Mouse (Mus musculus) ES-E14 (cell line): Measurements from ENCODE around the gene Chkb. TPM values are rescaled to one million over a fixed set of nuclear protein-coding genes. Genes with fewer than 3 reads are reported as not detected.

Source experiments
- DNase-seq: peaks from one replicate; pipeline ENCODE4 v3.0.0-alpha.2; 2013; ENCODE audit warnings: low read depth, low spot score
- H3K27ac ChIP-seq: 2 replicates; pipeline ENCODE4 v1.5.1; 2012; ENCODE audit warnings: low read depth, mild to moderate bottlenecking, low read length, moderate library complexity, mixed read lengths; ENCODE audit not compliant: poor library complexity, insufficient read depth, severe bottlenecking
- H3K36me3 ChIP-seq: 2 replicates; pipeline ENCODE4 v1.6.1; 2012; ENCODE audit warnings: mild to moderate bottlenecking, low read length, moderate library complexity, mixed read lengths; ENCODE audit not compliant: control insufficient read depth, poor library complexity, insufficient read depth, severe bottlenecking
- H3K4me1 ChIP-seq, 2 experiments: fragments of 150-350 bp in 1 of 2; sonication (generic) in 1 of 2; 2 replicates each; pipeline ENCODE4 v1.6.1; 2012; ENCODE audit warnings: low read length in 2 of 2, mild to moderate bottlenecking in 1 of 2, mixed read lengths in 1 of 2; ENCODE audit not compliant: control insufficient read depth in 2 of 2, insufficient read depth in 2 of 2, poor library complexity in 1 of 2
- H3K4me3 ChIP-seq, 2 experiments: fragments of 150-350 bp in 1 of 2; sonication (generic) in 1 of 2; 2 replicates each; pipeline ENCODE4 v1.5.1; 2012; ENCODE audit warnings: low read length in 2 of 2, low read depth in 1 of 2, mild to moderate bottlenecking in 1 of 2, mixed read lengths in 1 of 2; ENCODE audit not compliant: insufficient read depth in 1 of 2, poor library complexity in 1 of 2, severe bottlenecking in 1 of 2
- H3K9ac ChIP-seq: 2 replicates; pipeline ENCODE4 v1.6.1; 2012; ENCODE audit warnings: low read depth, mild to moderate bottlenecking, low read length, mixed read lengths; ENCODE audit not compliant: poor library complexity, insufficient read depth, severe bottlenecking
- H3K9me3 ChIP-seq: fragments of 150-350 bp; sonication (generic); 2 replicates; pipeline ENCODE4 v1.6.1; 2012; ENCODE audit warnings: low read depth, mild to moderate bottlenecking, low read length; ENCODE audit not compliant: control insufficient read depth, insufficient read depth
- CHD2 ChIP-seq: IDR thresholded peaks from 2 replicates; pipeline ENCODE4 v1.6.1; 2014; ENCODE audit warnings: mild to moderate bottlenecking, low read depth, low read length, inconsistent platforms
- HCFC1 ChIP-seq: IDR thresholded peaks from 2 replicates; pipeline ENCODE4 v1.6.1; 2012; ENCODE audit warnings: low read length, inconsistent platforms, borderline replicate concordance; ENCODE audit not compliant: insufficient read depth
- MAFK ChIP-seq: IDR thresholded peaks from 2 replicates; pipeline ENCODE4 v1.6.1; 2014; ENCODE audit warnings: mild to moderate bottlenecking, low read depth, low read length, inconsistent platforms; ENCODE audit not compliant: insufficient read depth
- ZC3H11A ChIP-seq: IDR thresholded peaks from 2 replicates; pipeline ENCODE4 v1.6.1; 2012; ENCODE audit warnings: low read depth, mild to moderate bottlenecking, inconsistent platforms, low read length, borderline replicate concordance
- ZNF384 ChIP-seq: IDR thresholded peaks from 2 replicates; pipeline ENCODE4 v1.6.1; 2012; ENCODE audit warnings: low read depth, low read length, inconsistent platforms
- in situ Hi-C, 2 experiments: fragments of 600-800 bp; cut with MboI; formaldehyde crosslinking; loops; one replicate each; pipeline ENCODE4 v1.15.1; 2025; ENCODE audit warnings: low sequenced_read_pairs in 2 of 2, inconsistent platforms in 1 of 2; ENCODE audit not compliant: unreplicated experiment in 2 of 2
- total RNA-seq: library from RNA; depleted of rRNA; stranded (reverse); fragments of 300-350 nt; gene quantifications from 2 replicates; pipeline ENCODE4 v1.2.3, GENCODE M21; 2012

The Chkb gene
- total RNA-seq, 1 experiment = 29.0 TPM

GRCm38 (mm10) chr15:89459821-89460220 is 30.1 kb upstream of the Chkb start:
- no peak for DNase-seq
- in situ Hi-C loops = no loop called here
- TF ChIP-seq HCFC1 (no peak), MAFK (no peak), ZNF384 (no peak), ZC3H11A (no peak), CHD2 (no peak)
- Histone ChIP-seq H3K4me3 (no peak overlapping the region), H3K9me3 (no peaks in the 10 kb centered on the region), H3K27ac (no peak overlapping the region), H3K9ac (no peak overlapping the region), H3K36me3 (peaks cover 6% of the 10 kb centered on the region; the same call in 1 of the 2 replicates), H3K4me1 (peaks cover 0 to 14% of the 10 kb centered on the region in 2 experiments; a peak in 1 of 4 replicates)

- no peak overlapping the region for H3K4me3 ChIP-seq
- H3K4me1 ChIP-seq = peaks cover 0 to 14% of the 10 kb centered on the region in 2 experiments; a peak in 2 of 4 replicates
- H3K36me3 ChIP-seq = peaks cover 6% of the 10 kb centered on the region; the same call in 1 of the 2 replicates
- DNase-seq = no peak
- in situ Hi-C loops = no loop called here
- no peaks in the 10 kb centered on the region for H3K9me3 ChIP-seq
- no peak overlapping the region for H3K9ac ChIP-seq
- TF ChIP-seq HCFC1 = no peak
- TF ChIP-seq ZC3H11A = no peak
- TF ChIP-seq ZNF384 = no peak
- TF ChIP-seq MAFK = no peak
- TF ChIP-seq CHD2 = no peak
- no peak overlapping the region for H3K27ac ChIP-seq
Observed at GRCm38 (mm10) chr15:89458942-89459341, 29.2 kb upstream of the Chkb start.

GRCm38 (mm10) chr15:89455642-89456041 is 25.9 kb upstream of the Chkb start:
- no peak overlapping the region for H3K27ac ChIP-seq
- H3K36me3 ChIP-seq = peaks cover 6% of the 10 kb centered on the region; the same call in 1 of the 2 replicates
- H3K9me3 ChIP-seq = no peaks in the 10 kb centered on the region
- peaks cover 0 to 11% of the 10 kb centered on the region in 2 experiments; a peak in 2 of 4 replicates for H3K4me1 ChIP-seq
- TF ChIP-seq MAFK = no peak
- TF ChIP-seq HCFC1 = no peak
- TF ChIP-seq ZC3H11A = no peak
- TF ChIP-seq CHD2 = no peak
- TF ChIP-seq ZNF384 = no peak
- H3K4me3 ChIP-seq = no peak overlapping the region
- no peak for DNase-seq
- in situ Hi-C loops = no loop called here
- no peak overlapping the region for H3K9ac ChIP-seq

GRCm38 (mm10) chr15:89454857-89455256 is 25.1 kb upstream of the Chkb start:
- H3K36me3 ChIP-seq = peaks cover 6% of the 10 kb centered on the region; the same call in 1 of the 2 replicates
- TF ChIP-seq MAFK (no peak), HCFC1 (no peak), ZC3H11A (no peak), CHD2 (no peak), ZNF384 (no peak)
- no peak overlapping the region for H3K4me3 ChIP-seq
- in situ Hi-C loops = no loop called here
- H3K9me3 ChIP-seq = no peaks in the 10 kb centered on the region
- DNase-seq = no peak
- no peak overlapping the region for H3K9ac ChIP-seq
- no peak overlapping the region for H3K27ac ChIP-seq
- peaks cover 0 to 9% of the 10 kb centered on the region in 2 experiments; a peak in 2 of 4 replicates for H3K4me1 ChIP-seq
